Mouse (Mus musculus) lung, embryonic 14.5 days (tissue): ENCODE results near the gene Klk13. TPM values are rescaled to one million over a fixed set of nuclear protein-coding genes. Genes with fewer than 3 reads are reported as not detected.
"Not testable (repeated sequence)": the region's sequence is repeated elsewhere in the genome, so short reads cannot be mapped to it uniquely, and the experiment has no call there.

Experiments
- ATAC-seq: fragments of 200-750 bp; cut with Nextera tagmentation; 2 replicates; pipeline ENCODE4 v1.8.0; 2017; ENCODE audit warnings: mild to moderate bottlenecking, moderate TSS enrichment, moderate library complexity; ENCODE audit not compliant: insufficient read depth
- DNase-seq: peaks from one replicate; pipeline ENCODE4 v3.0.0-alpha.2; 2015
- H3K27ac ChIP-seq: fragments of 300-500 bp; sonication (generic); 2 replicates; pipeline ENCODE4 v1.5.1; 2014; ENCODE audit warnings: low read depth, mild to moderate bottlenecking, moderate library complexity
- H3K27me3 ChIP-seq: fragments of 300-500 bp; sonication (generic); 2 replicates; pipeline ENCODE4 v1.6.1; 2014; ENCODE audit warnings: low read length, control low read depth; ENCODE audit not compliant: insufficient read depth
- H3K36me3 ChIP-seq: fragments of 300-500 bp; sonication (generic); 2 replicates; pipeline ENCODE4 v1.6.1; 2014; ENCODE audit warnings: control low read depth; ENCODE audit not compliant: insufficient read depth
- H3K4me1 ChIP-seq: fragments of 300-500 bp; sonication (generic); 2 replicates; pipeline ENCODE4 v1.6.1; 2014; ENCODE audit warnings: antibody characterized with exemption, control low read depth; ENCODE audit not compliant: insufficient read depth
- H3K4me2 ChIP-seq: fragments of 300-500 bp; sonication (generic); 2 replicates; pipeline ENCODE4 v1.6.1; 2014; ENCODE audit warnings: mild to moderate bottlenecking
- H3K4me3 ChIP-seq: fragments of 300-500 bp; sonication (generic); 2 replicates; pipeline ENCODE4 v1.5.1; 2014; ENCODE audit warnings: low read depth, low read length
- H3K9ac ChIP-seq: fragments of 300-500 bp; sonication (generic); 2 replicates; pipeline ENCODE4 v1.6.1; 2014
- H3K9me3 ChIP-seq: fragments of 300-500 bp; sonication (generic); 2 replicates; pipeline ENCODE4 v1.6.1; 2016; ENCODE audit warnings: low read depth, low read length, control low read depth
- CTCF ChIP-seq: IDR thresholded peaks from 2 replicates; pipeline ENCODE4 v1.5.1; 2016; ENCODE audit warnings: antibody characterized with exemption, low read depth
- WGBS: fragments of 180-500 bp; shearing (Covaris S2); extraction: QIAGEN DNeasy Blood & Tissue Kit; methylation state at CpG from one replicate; pipeline ENCODE4 v1.1.7; 2014; 5-methylcytosine and 5-hydroxymethylcytosine counted together
- polyA plus RNA-seq: library from polyadenylated mRNA; unstranded; fragments of >200 nt; fragmentation: Nextera tagmentation; extraction: Ambion mirVana; gene quantifications from 2 replicates; pipeline ENCODE4 v1.2.1, GENCODE M21; 2014

The Klk13 gene
- polyA plus RNA-seq, 1 experiment from 2014 or later = 1.3 TPM

- Histone ChIP-seq H3K9me3 (no peaks in the 10 kb centered on the region), H3K4me2 (peak overlapping the region; percentile 70), H3K9ac (peak overlapping the region; percentile 81), H3K36me3 (peaks cover 28% of the 10 kb centered on the region), H3K4me1 (0 out of 2 replicates have a peak, but pooled peaks cover 5% of the 10 kb centered on the region), H3K27ac (peak overlapping the region; percentile 46; the same call in 1 of the 2 replicates), H3K4me3 (peak overlapping the region; percentile 69), H3K27me3 (no peaks in the 10 kb centered on the region)
- no peak; the same call in 1 of the 2 replicates for ATAC-seq
- peak; percentile 42 for DNase-seq
- 7% methylated on average over 10 of the region's 10 CpGs for WGBS
- TF ChIP-seq CTCF = no peak
These were observed 39.6 kb upstream of the Klk13 start for GRCm38 (mm10) chr7:43672581-43673260.

GRCm38 (mm10) chr7:43675091-43675490 lies 37.3 kb upstream of the Klk13 start:
- Histone ChIP-seq H3K9me3 (no peaks in the 10 kb centered on the region), H3K4me1 (0 out of 2 replicates have a peak, but pooled peaks cover 5% of the 10 kb centered on the region), H3K36me3 (peaks cover 32% of the 10 kb centered on the region), H3K4me2 (no peak overlapping the region), H3K27ac (no peak overlapping the region), H3K4me3 (no peak overlapping the region), H3K9ac (no peak overlapping the region), H3K27me3 (no peaks in the 10 kb centered on the region)
- WGBS = 88% methylated on average over 32 of the region's 32 CpGs
- ATAC-seq (no peak), DNase-seq (no peak)
- no peak for TF ChIP-seq CTCF

GRCm38 (mm10) chr7:43678517-43678916 lies 33.9 kb upstream of the Klk13 start:
- no peak for ATAC-seq
- TF ChIP-seq CTCF = peak; percentile 63
- H3K4me2 ChIP-seq = no peak overlapping the region
- DNase-seq = peak; percentile 56
- no peak overlapping the region for H3K9ac ChIP-seq
- no peak overlapping the region for H3K27ac ChIP-seq
- peaks cover 32% of the 10 kb centered on the region for H3K36me3 ChIP-seq
- H3K4me3 ChIP-seq = no peak overlapping the region
- no peaks in the 10 kb centered on the region for H3K27me3 ChIP-seq
- H3K9me3 ChIP-seq = no peaks in the 10 kb centered on the region
- H3K4me1 ChIP-seq = no peaks in the 10 kb centered on the region

- Histone ChIP-seq H3K36me3 (peaks cover 21% of the 10 kb centered on the region), H3K27me3 (no peaks in the 10 kb centered on the region), H3K27ac (no peak overlapping the region), H3K9ac (no peak overlapping the region), H3K4me2 (no peak overlapping the region), H3K4me3 (no peak overlapping the region), H3K9me3 (no peaks in the 10 kb centered on the region), H3K4me1 (no peaks in the 10 kb centered on the region)
- no peak for ATAC-seq
- WGBS = 18% methylated on average over 5 of the region's 5 CpGs
- peak; percentile 84 for TF ChIP-seq CTCF
- DNase-seq = peak; percentile 80
These were observed 31.4 kb upstream of the Klk13 start for GRCm38 (mm10) chr7:43680960-43681359.

GRCm38 (mm10) chr7:43682511-43682910 lies 29.9 kb upstream of the Klk13 start:
- not testable (repeated sequence) for H3K9me3 ChIP-seq, H3K4me3 ChIP-seq, H3K36me3 ChIP-seq, H3K4me2 ChIP-seq, H3K27me3 ChIP-seq, H3K27ac ChIP-seq, H3K4me1 ChIP-seq, ATAC-seq, H3K9ac ChIP-seq
- WGBS = 14% methylated on average over 1 of the region's 1 CpGs
- peak; percentile 40 for TF ChIP-seq CTCF
- peak; percentile 34 for DNase-seq

GRCm38 (mm10) chr7:43685088-43685487 lies 27.3 kb upstream of the Klk13 start:
- ATAC-seq = no peak

GRCm38 (mm10) chr7:43690118-43690517 lies 22.2 kb upstream of the Klk13 start, which contains the start of gene Klk14:
Klk14 (plus strand) TSS chr7:43690418.
- no peaks in the 10 kb centered on the region for H3K9me3 ChIP-seq
- no peak within 1 kb of the TSS for H3K27ac ChIP-seq
- H3K9ac ChIP-seq = no peak within 1 kb of the TSS
- TF ChIP-seq CTCF = no peak
- ATAC-seq (no peak), DNase-seq (no peak)
- H3K27me3 ChIP-seq = no peaks in the 10 kb centered on the region
- no peak within 1 kb of the TSS for H3K4me2 ChIP-seq
- H3K4me1 ChIP-seq = no peaks in the 10 kb centered on the region
- no peaks in the 10 kb centered on the region for H3K36me3 ChIP-seq
- no peak within 1 kb of the TSS for H3K4me3 ChIP-seq

More at GRCm38 (mm10) chr7:43685088-43685487, 27.3 kb upstream of the Klk13 start:
- no peaks in the 10 kb centered on the region for H3K9me3 ChIP-seq
- no peaks in the 10 kb centered on the region for H3K36me3 ChIP-seq
- no peaks in the 10 kb centered on the region for H3K27me3 ChIP-seq
- H3K4me1 ChIP-seq = no peaks in the 10 kb centered on the region
- H3K27ac ChIP-seq = no peak overlapping the region
- H3K4me2 ChIP-seq = no peak overlapping the region
- DNase-seq = no peak
- H3K4me3 ChIP-seq = no peak overlapping the region
- WGBS = 46% methylated on average over 7 of the region's 7 CpGs
- H3K9ac ChIP-seq = no peak overlapping the region
- no peak for TF ChIP-seq CTCF

GRCm38 (mm10) chr7:43710031-43710430 lies 2.3 kb upstream of the Klk13 start:
- Histone ChIP-seq H3K9ac (no peak overlapping the region), H3K4me3 (no peak overlapping the region), H3K27ac (no peak overlapping the region), H3K36me3 (no peaks in the 10 kb centered on the region), H3K4me2 (no peak overlapping the region), H3K4me1 (no peaks in the 10 kb centered on the region), H3K27me3 (no peaks in the 10 kb centered on the region), H3K9me3 (no peaks in the 10 kb centered on the region)
- no peak for TF ChIP-seq CTCF
- DNase-seq = no peak
- WGBS = 74% methylated on average over 3 of the region's 3 CpGs
- ATAC-seq = no peak
